ENCODE assay signal across 17 mouse cellular contexts in genomic region chr8:121932668-121933520, GRCm38 (mm10). TPM values are rescaled to one million over a fixed set of nuclear protein-coding genes. Genes with fewer than 3 reads are reported as not detected.
DNase-seq lines count a peak whose midpoint lies in the region; ATAC-seq and TF ChIP-seq lines count a peak whose summit lies in the region.
"Had no signal": no experiment of that assay in that cellular context is flagged by ENCODE, and none has a peak within 500 bp of the region (broad histone marks: within the 10 kb centered on the region; RNA-seq: fewer than 3 reads in every experiment).

No protein-coding gene starts in this region.

- H3K9me3 ChIP-seq in intestine, postnatal 0 days (ENCODE audit: control insufficient read depth) = no peaks in the 10 kb centered on the region
- H3K9me3 ChIP-seq in intestine, embryonic 16.5 days (ENCODE audit: control insufficient read depth, low read length) = no peaks in the 10 kb centered on the region
- no peaks in the 10 kb centered on the region for H3K9me3 ChIP-seq in midbrain, postnatal 0 days (ENCODE audit: low read length)
- no peaks in the 10 kb centered on the region for H3K9me3 ChIP-seq in midbrain, embryonic 15.5 days

- no peak overlapping the region for H3K9ac ChIP-seq in intestine, postnatal 0 days (ENCODE audit: low read depth, low read length)
- no peak overlapping the region for H3K9ac ChIP-seq in intestine, embryonic 16.5 days (ENCODE audit: low read depth, low read length)
- no peak overlapping the region for H3K9ac ChIP-seq in midbrain, postnatal 0 days (replicated peaks; ENCODE audit: low read length, poor library complexity, severe bottlenecking)
- no peak overlapping the region for H3K9ac ChIP-seq in midbrain, embryonic 15.5 days

- TF ChIP-seq CTCF in intestine, postnatal 0 days (IDR thresholded peaks at IDR 0.05; ENCODE audit: low read depth) = peak; percentile 46
- TF ChIP-seq CTCF in midbrain, postnatal 0 days (IDR thresholded peaks at IDR 0.05) = peak; percentile 53

- H3K4me1 ChIP-seq in intestine, postnatal 0 days (replicated peaks; ENCODE audit: control insufficient read depth, insufficient read depth, low read length) = no peaks in the 10 kb centered on the region
- no peaks in the 10 kb centered on the region for H3K4me1 ChIP-seq in intestine, embryonic 16.5 days (ENCODE audit: control insufficient read depth, insufficient read depth, low read length)
- peaks cover 4% of the 10 kb centered on the region; the same call in 1 of the 2 replicates for H3K4me1 ChIP-seq in midbrain, postnatal 0 days (ENCODE audit: insufficient read depth, low read length)
- peaks cover 22% of the 10 kb centered on the region for H3K4me1 ChIP-seq in midbrain, embryonic 15.5 days

- no peak overlapping the region for H3ac ChIP-seq in myocyte (ENCODE audit: control insufficient read depth, insufficient read length)

- no peak for ATAC-seq in intestine, postnatal 0 days
- ATAC-seq in intestine, embryonic 16.5 days = no peak
- no peak for ATAC-seq in midbrain, postnatal 0 days (ENCODE audit: low FRiP score)
- no peak for ATAC-seq in midbrain, embryonic 15.5 days (replicated peaks)

- no peaks in the 10 kb centered on the region for H3K27me3 ChIP-seq in intestine, postnatal 0 days (replicated peaks; ENCODE audit: control insufficient read depth, insufficient read depth, low read length)
- H3K27me3 ChIP-seq in intestine, embryonic 16.5 days (replicated peaks; ENCODE audit: control insufficient read depth, insufficient read depth, low read length) = no peaks in the 10 kb centered on the region
- no peaks in the 10 kb centered on the region for H3K27me3 ChIP-seq in midbrain, postnatal 0 days (ENCODE audit: insufficient read depth, low read length)
- H3K27me3 ChIP-seq in midbrain, embryonic 15.5 days (replicated peaks) = no peaks in the 10 kb centered on the region
- H3K27me3 ChIP-seq in myocyte (ENCODE audit: control insufficient read depth, insufficient read depth, insufficient read length) = no peaks in the 10 kb centered on the region
- H3K27me3 ChIP-seq: megakaryocyte, embryonic 14.5 days had no signal

- TF ChIP-seq POLR2A in myocyte (IDR thresholded peaks at IDR 0.05; ENCODE audit: insufficient read length, low read depth) = no peak

- no peak overlapping the region for H3K4me3 ChIP-seq in intestine, postnatal 0 days (ENCODE audit: low read depth, low read length)
- no peak overlapping the region for H3K4me3 ChIP-seq in intestine, embryonic 16.5 days (ENCODE audit: low read length)
- H3K4me3 ChIP-seq in midbrain, postnatal 0 days (ENCODE audit: low read depth, low read length) = no peak overlapping the region
- H3K4me3 ChIP-seq in midbrain, embryonic 15.5 days = no peak overlapping the region
- H3K4me3 ChIP-seq in myocyte = no peak overlapping the region
- H3K4me3 ChIP-seq: megakaryocyte, embryonic 14.5 days had no signal

- no peak overlapping the region for H3K4me2 ChIP-seq in intestine, postnatal 0 days (replicated peaks; ENCODE audit: low read depth)
- no peak overlapping the region for H3K4me2 ChIP-seq in intestine, embryonic 16.5 days (ENCODE audit: low read depth, low read length)
- no peak overlapping the region for H3K4me2 ChIP-seq in midbrain, postnatal 0 days (ENCODE audit: low read depth, low read length, poor library complexity, severe bottlenecking)
- H3K4me2 ChIP-seq in midbrain, embryonic 15.5 days = no peak overlapping the region
- H3K4me2 ChIP-seq in myocyte (ENCODE audit: low read depth) = peak overlapping the region; percentile 1

- WGBS in intestine, postnatal 0 days = 82% methylated on average over 14 of the region's 14 CpGs
- WGBS in intestine, embryonic 16.5 days = 84% methylated on average over 14 of the region's 14 CpGs
- 81% methylated on average over 14 of the region's 14 CpGs for WGBS in midbrain, postnatal 0 days
- 85% methylated on average over 14 of the region's 14 CpGs for WGBS in midbrain, embryonic 15.5 days

- no peaks in the 10 kb centered on the region for H3K79me2 ChIP-seq in myocyte (ENCODE audit: control insufficient read depth, insufficient read depth)

- no peak overlapping the region for H3K27ac ChIP-seq in intestine, postnatal 0 days (ENCODE audit: low read depth, low read length)
- H3K27ac ChIP-seq in intestine, embryonic 16.5 days (ENCODE audit: low read length) = no peak overlapping the region
- H3K27ac ChIP-seq in midbrain, postnatal 0 days (ENCODE audit: low read depth, low read length) = no peak overlapping the region
- H3K27ac ChIP-seq in midbrain, embryonic 15.5 days = no peak overlapping the region

- DNase-seq in midbrain, postnatal 0 days (ENCODE audit: low spot score) = no peak
- DNase-seq in NIH3T3 (ENCODE audit: low read depth) = peak; percentile 74
- no peak for DNase-seq in frontal cortex, postnatal 25 days (ENCODE audit: low spot score in 2 of 2)
- DNase-seq: cerebellum, adult 9-10 months; embryo, embryonic 11 days; right cerebral cortex, postnatal 14 days; thymus, postnatal 14 days had no signal

- H3K36me3 ChIP-seq in intestine, postnatal 0 days (ENCODE audit: control insufficient read depth, insufficient read depth) = no peaks in the 10 kb centered on the region
- no peaks in the 10 kb centered on the region for H3K36me3 ChIP-seq in intestine, embryonic 16.5 days (ENCODE audit: control insufficient read depth, insufficient read depth, low read length)
- no peaks in the 10 kb centered on the region for H3K36me3 ChIP-seq in midbrain, postnatal 0 days (ENCODE audit: insufficient read depth, low read length)
- no peaks in the 10 kb centered on the region for H3K36me3 ChIP-seq in midbrain, embryonic 15.5 days (replicated peaks)
- H3K36me3 ChIP-seq in myocyte (ENCODE audit: control insufficient read depth, insufficient read depth) = no peaks in the 10 kb centered on the region

TF ChIP-seq in myocyte, 11 proteins besides CTCF, POLR2A, EP300 and RAD21:
- TF ChIP-seq MYOG (IDR thresholded peaks at IDR 0.05; ENCODE audit: control insufficient read depth in 1 of 3, insufficient read depth in 1 of 3, insufficient read length in 2 of 3, low read depth in 2 of 3) = no peak
- no peak for TF ChIP-seq TCF3 (IDR thresholded peaks at IDR 0.05; ENCODE audit: insufficient read length, low read depth)
- TF ChIP-seq MYOD1 (IDR thresholded peaks at IDR 0.05; ENCODE audit: control insufficient read depth in 1 of 3, insufficient read length in 2 of 3, low read depth in 2 of 3) = no peak
- TF ChIP-seq TCF12 (IDR thresholded peaks at IDR 0.05; ENCODE audit: insufficient read depth, poor library complexity, severe bottlenecking) = no peak
- no peak for TF ChIP-seq REST (IDR thresholded peaks at IDR 0.05; ENCODE audit: insufficient read depth, insufficient read length)
- no peak for TF ChIP-seq CEBPB (IDR thresholded peaks at IDR 0.05; ENCODE audit: insufficient read depth, poor library complexity, severe bottlenecking)
- no peak for TF ChIP-seq E2F4 (IDR thresholded peaks at IDR 0.05; ENCODE audit: insufficient read depth)
- no peak for TF ChIP-seq SRF (IDR thresholded peaks at IDR 0.05; ENCODE audit: control insufficient read depth, insufficient read length, low read depth)
- TF ChIP-seq USF1 (IDR thresholded peaks at IDR 0.05; ENCODE audit: low read depth) = no peak
- no peak for TF ChIP-seq MAX (IDR thresholded peaks at IDR 0.05; ENCODE audit: low read depth)
- TF ChIP-seq POLR2AphosphoS2 (IDR thresholded peaks at IDR 0.05; ENCODE audit: insufficient read length, low read depth) = no peak
TF ChIP-seq in myocyte: peak in this region for 0.

RNA-seq across cellular contexts. Expression of gene Car5a, which starts 11.8 kb away (rescaled TPM):
- polyA plus RNA-seq in intestine, postnatal 0 days (2015; fragmentation: Nextera tagmentation; extraction: Ambion mirVana) = 10.1 and 11.1 TPM in 2 replicates
- polyA plus RNA-seq in intestine, embryonic 16.5 days (2015; fragmentation: Nextera tagmentation; extraction: Ambion mirVana) = 0.31 and 0.70 TPM in 2 replicates
- total RNA-seq in midbrain, postnatal 0 days (2014; rRNA removed) = 0.19 TPM in 1 of 2 replicates, not detected in the other
- polyA plus RNA-seq in midbrain, postnatal 0 days (2015; fragmentation: Nextera tagmentation; extraction: Ambion mirVana) = 0.17 and 0.22 TPM in 2 replicates
- polyA plus RNA-seq in midbrain, embryonic 15.5 days (2015; fragmentation: Nextera tagmentation; extraction: Ambion mirVana) = 0.36 and 0.41 TPM in 2 replicates
- polyA plus RNA-seq in myocyte (2012; fragmentation: generic; extraction: Trizol) = not detected
- total RNA-seq: layer of hippocampus, postnatal 10 days; left cerebral cortex, postnatal 36 days had no signal
- polyA plus RNA-seq: gonadal fat pad, adult 2 months; heart, embryonic 14.5 days; kidney, embryonic 16.5 days had no signal

RNA-seq across cellular contexts. Expression of gene Banp, which starts 16.7 kb away (rescaled TPM):
- 9.4 and 9.5 TPM in 2 replicates for polyA plus RNA-seq in intestine, postnatal 0 days (2015; fragmentation: Nextera tagmentation; extraction: Ambion mirVana)
- polyA plus RNA-seq in intestine, embryonic 16.5 days (2015; fragmentation: Nextera tagmentation; extraction: Ambion mirVana) = 36.3 and 36.6 TPM in 2 replicates
- total RNA-seq in midbrain, postnatal 0 days (2014; rRNA removed) = 37.1 and 51.6 TPM in 2 replicates
- polyA plus RNA-seq in midbrain, postnatal 0 days (2015; fragmentation: Nextera tagmentation; extraction: Ambion mirVana) = 22.4 and 24.8 TPM in 2 replicates
- polyA plus RNA-seq in midbrain, embryonic 15.5 days (2015; fragmentation: Nextera tagmentation; extraction: Ambion mirVana) = 54.6 and 61.9 TPM in 2 replicates
- polyA plus RNA-seq in myocyte (2012; fragmentation: generic; extraction: Trizol) = 30.3 TPM

RNA-seq across cellular contexts. Expression of gene Slc7a5, which starts 25.4 kb away (rescaled TPM):
- polyA plus RNA-seq in intestine, postnatal 0 days (2015; fragmentation: Nextera tagmentation; extraction: Ambion mirVana) = 4.7 and 6.1 TPM in 2 replicates
- polyA plus RNA-seq in intestine, embryonic 16.5 days (2015; fragmentation: Nextera tagmentation; extraction: Ambion mirVana) = 11.6 and 12.5 TPM in 2 replicates
- total RNA-seq in midbrain, postnatal 0 days (2014; rRNA removed) = 111 and 115 TPM in 2 replicates
- 64.5 and 65.2 TPM in 2 replicates for polyA plus RNA-seq in midbrain, postnatal 0 days (2015; fragmentation: Nextera tagmentation; extraction: Ambion mirVana)
- polyA plus RNA-seq in midbrain, embryonic 15.5 days (2015; fragmentation: Nextera tagmentation; extraction: Ambion mirVana) = 55.5 and 58.3 TPM in 2 replicates
- polyA plus RNA-seq in myocyte (2012; fragmentation: generic; extraction: Trizol) = 612 TPM
